Mouse (Mus musculus) ES-Bruce4 (cell line): ENCODE results near the gene Rasgrp1. TPM values are rescaled to one million over a fixed set of nuclear protein-coding genes. Genes with fewer than 3 reads are reported as not detected.

Source experiments
- H3K27ac ChIP-seq: 2 replicates; pipeline ENCODE4 v1.5.1; 2012; ENCODE audit warnings: low read length, inconsistent platforms; ENCODE audit not compliant: insufficient read depth
- H3K27me3 ChIP-seq: 2 replicates; pipeline ENCODE4 v1.6.1; 2012; ENCODE audit warnings: mild to moderate bottlenecking, low read length, inconsistent platforms; ENCODE audit not compliant: control insufficient read depth, poor library complexity, insufficient read depth, severe bottlenecking
- H3K36me3 ChIP-seq: 2 replicates; pipeline ENCODE4 v1.6.1; 2012; ENCODE audit warnings: inconsistent platforms, mild to moderate bottlenecking, low read length, moderate library complexity; ENCODE audit not compliant: control insufficient read depth, poor library complexity, insufficient read depth, severe bottlenecking
- H3K4me1 ChIP-seq: one replicate; pipeline ENCODE4 v1.8.1; 2011; ENCODE audit warnings: low read length; ENCODE audit not compliant: control insufficient read depth, insufficient read depth
- H3K4me3 ChIP-seq: 2 replicates; pipeline ENCODE4 v1.5.1; 2011; ENCODE audit warnings: low read depth, mild to moderate bottlenecking, low read length
- H3K9ac ChIP-seq: 2 replicates; pipeline ENCODE4 v1.6.1; 2012; ENCODE audit warnings: low read depth, mild to moderate bottlenecking, inconsistent platforms; ENCODE audit not compliant: poor library complexity, severe bottlenecking
- H3K9me3 ChIP-seq: replicated peaks from 2 replicates; pipeline ENCODE4 v1.6.1; 2012; ENCODE audit warnings: mild to moderate bottlenecking, low read length, inconsistent platforms; ENCODE audit not compliant: control insufficient read depth, poor library complexity, insufficient read depth, severe bottlenecking
- CTCF ChIP-seq: IDR thresholded peaks from one replicate; pipeline ENCODE4 v1.8.1; 2011; ENCODE audit warnings: low read depth, low read length
- EP300 ChIP-seq: IDR thresholded peaks from 2 replicates; pipeline ENCODE4 v1.6.1; 2011; ENCODE audit warnings: low read depth, low read length; ENCODE audit not compliant: insufficient read depth
- POLR2A ChIP-seq: IDR thresholded peaks from one replicate; pipeline ENCODE4 v1.8.1; 2011; ENCODE audit warnings: low read length; ENCODE audit not compliant: insufficient read depth
- polyA plus RNA-seq: library from polyadenylated mRNA; stranded (reverse); fragments of >200 nt; gene quantifications from 2 replicates; pipeline ENCODE4 v1.2.4, GENCODE M21; 2011; ENCODE audit warnings: low read depth; ENCODE audit not compliant: missing spikeins, insufficient read depth, insufficient read length

Gene Rasgrp1
- polyA plus RNA-seq, 1 experiment = 1.4 TPM

DNA sequence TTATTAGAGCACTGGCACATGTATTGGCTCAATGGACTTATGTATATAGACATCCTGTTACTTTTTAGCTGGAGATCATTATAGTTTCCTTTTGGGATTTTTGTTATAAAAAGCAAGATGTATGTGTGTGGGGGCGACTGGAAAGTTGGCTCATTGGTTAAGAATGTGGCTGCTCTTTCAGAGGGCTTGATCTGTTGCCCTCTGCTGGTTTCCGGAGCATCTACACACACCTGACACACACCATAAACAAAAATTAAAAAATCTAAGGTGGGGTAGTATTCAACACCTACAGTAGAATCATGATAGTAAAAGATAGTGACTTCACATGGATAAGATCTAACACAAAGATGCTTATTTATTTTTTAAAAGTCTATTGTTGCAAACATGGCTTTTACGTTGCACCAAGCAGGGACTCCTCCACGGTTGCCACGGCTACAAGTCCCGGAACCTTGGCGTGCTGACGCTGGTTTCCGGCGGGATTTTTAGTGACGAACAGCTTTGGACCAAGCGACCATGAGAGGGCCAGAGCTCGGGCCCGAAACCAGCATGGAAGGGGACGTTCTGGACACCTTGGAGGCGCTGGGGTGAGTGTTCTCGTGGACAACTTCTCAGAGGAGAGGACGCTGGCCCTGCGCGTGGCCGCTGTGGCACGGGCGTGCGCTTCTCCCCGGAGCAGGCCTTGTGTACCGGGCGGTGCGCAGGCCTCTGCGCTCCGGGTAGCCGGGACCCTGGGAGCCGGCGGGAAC is 93.4 kb downstream of the Rasgrp1 start, which contains the start of gene Fam98b:
Fam98b (plus strand) TSS at position 485 of the 746 bp plus-strand sequence.
- Histone ChIP-seq H3K27ac (no peak within 1 kb of the TSS), H3K9ac (peak within 1 kb of the TSS; percentile 88)
- TF ChIP-seq CTCF = no peak

DNA sequence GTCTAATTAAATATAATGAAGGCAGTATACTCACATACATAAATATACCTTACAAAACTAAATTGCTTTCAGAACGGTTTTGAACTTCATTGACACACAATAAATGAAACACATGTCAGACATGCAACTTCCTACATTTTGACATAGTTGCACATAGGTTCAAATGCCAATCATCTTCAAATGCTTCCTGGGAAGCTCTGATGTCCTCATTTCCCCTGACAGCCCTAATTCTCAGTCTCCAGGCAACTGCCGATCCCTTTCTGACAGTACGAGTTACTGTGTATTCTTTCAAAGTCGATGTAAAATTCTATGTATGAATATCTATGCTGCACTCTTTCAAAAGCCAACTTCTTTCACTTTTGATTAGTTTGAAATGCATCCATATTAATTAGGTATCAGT is 100.8 kb downstream of the Rasgrp1 start:
- Histone ChIP-seq H3K4me3 (no peak overlapping the region), H3K27me3 (no peaks in the 10 kb centered on the region), H3K4me1 (no peaks in the 10 kb centered on the region), H3K9ac (no peak overlapping the region), H3K36me3 (no peaks in the 10 kb centered on the region), H3K27ac (no peak overlapping the region), H3K9me3 (no peaks in the 10 kb centered on the region)
- TF ChIP-seq EP300 (no peak), CTCF (no peak), POLR2A (no peak)

More for the DNA sequence above, 93.4 kb downstream of the Rasgrp1 start, which contains the start of gene Fam98b:
- Histone ChIP-seq H3K4me3 (peak within 1 kb of the TSS; percentile 93), H3K36me3 (no peaks in the 10 kb centered on the region), H3K9me3 (no peaks in the 10 kb centered on the region), H3K4me1 (no peaks in the 10 kb centered on the region), H3K27me3 (no peaks in the 10 kb centered on the region)

DNA sequence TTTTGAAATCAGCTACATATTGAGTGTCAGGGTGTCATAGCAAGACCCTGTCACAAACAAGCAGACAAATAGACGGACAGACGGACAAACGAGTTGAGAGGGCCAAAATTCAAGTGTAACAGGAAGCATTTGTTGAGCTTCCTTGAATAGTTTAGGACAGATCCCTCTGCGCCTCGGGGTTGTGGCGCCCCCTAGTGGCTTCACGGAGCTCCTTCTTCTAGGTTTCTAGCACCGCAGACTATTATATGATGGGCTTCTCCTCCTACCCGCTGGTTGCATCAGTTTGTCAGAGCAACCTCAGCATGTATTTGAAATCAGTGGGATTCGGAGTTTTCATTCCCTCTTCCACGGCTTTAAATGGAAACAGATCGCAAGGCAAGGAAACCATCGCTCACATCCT is 111.5 kb downstream of the Rasgrp1 start:
- Histone ChIP-seq H3K4me3 (no peak overlapping the region), H3K9ac (no peak overlapping the region), H3K36me3 (no peaks in the 10 kb centered on the region), H3K27me3 (no peaks in the 10 kb centered on the region), H3K9me3 (no peaks in the 10 kb centered on the region), H3K27ac (no peak overlapping the region), H3K4me1 (no peaks in the 10 kb centered on the region)
- peak; percentile 87 for TF ChIP-seq CTCF
- TF ChIP-seq POLR2A = no peak
- no peak for TF ChIP-seq EP300

DNA sequence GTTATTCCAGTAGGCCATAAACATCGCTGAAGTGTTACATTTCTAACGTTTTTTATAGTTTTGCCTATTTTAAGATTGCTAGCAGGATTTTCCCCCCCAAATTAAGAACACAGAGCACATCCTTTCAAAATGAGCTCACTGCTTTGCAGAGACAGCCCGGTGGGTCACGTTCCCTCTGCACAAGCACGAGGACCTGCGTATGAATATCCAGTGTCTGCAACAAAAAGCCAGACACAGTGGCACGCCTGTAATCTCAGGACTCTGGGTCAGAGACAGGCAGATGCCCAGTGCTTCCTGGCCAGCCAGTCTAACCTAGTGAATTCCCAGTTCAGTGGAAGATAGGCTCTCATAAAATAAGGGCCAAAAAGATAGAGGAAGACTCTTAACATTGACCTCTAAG is 112.5 kb downstream of the Rasgrp1 start:
- no peak overlapping the region for H3K27ac ChIP-seq
- TF ChIP-seq EP300 (no peak), POLR2A (no peak), CTCF (no peak)
- H3K4me3 ChIP-seq = no peak overlapping the region
- H3K4me1 ChIP-seq = no peaks in the 10 kb centered on the region
- no peaks in the 10 kb centered on the region for H3K9me3 ChIP-seq
- H3K27me3 ChIP-seq = no peaks in the 10 kb centered on the region
- H3K36me3 ChIP-seq = no peaks in the 10 kb centered on the region
- no peak overlapping the region for H3K9ac ChIP-seq

Other genes with a start within 250 kb of the Rasgrp1 start
- gene Spred1, start 221.6 kb downstream of the Rasgrp1 start, polyA plus RNA-seq = 41.1 and 43.1 TPM in 2 replicates
- 74.2 and 76.1 TPM in 2 replicates for gene Fam98b, start 93.3 kb downstream of the Rasgrp1 start, polyA plus RNA-seq